Mouse (Mus musculus): ENCODE measurements around the gene Idua. TPM values are rescaled to one million over a fixed set of nuclear protein-coding genes. Genes with fewer than 3 reads are reported as not detected.

Gene Idua
- total and polyA plus RNA-seq, 3 experiments: 1.5 to 9.5 TPM; not detected in 1

GRCm38 (mm10) chr5:108668977-108669936 lies 9.1 kb downstream of the Idua start, which contains the start of gene Dgkq (continued):
- TF ChIP-seq JUND (IDR thresholded peaks at IDR 0.05; ENCODE audit: low read depth, low read length) (no peak), NELFE (IDR thresholded peaks at IDR 0.05; ENCODE audit: low read depth, low read length) (peak; percentile 61), POLR2AphosphoS5 (IDR thresholded peaks at IDR 0.05; ENCODE audit: borderline replicate concordance, low read depth, low read length) (peak; percentile 43; the same call in 1 of the 2 replicates), ZNF384 (IDR thresholded peaks at IDR 0.05; ENCODE audit: low read depth, low read length) (no peak), ZKSCAN1 (IDR thresholded peaks at IDR 0.05; ENCODE audit: low read depth, low read length) (peak; percentile 13; the same call in 1 of the 2 replicates), POLR2A (IDR thresholded peaks at IDR 0.05; ENCODE audit: control insufficient read depth in 1 of 2, insufficient read depth in 1 of 2, low read depth in 1 of 2, low read length in 2 of 2, poor library complexity in 1 of 2) (peak; percentile 77), MYC (IDR thresholded peaks at IDR 0.05; ENCODE audit: low read depth, low read length) (no peak), E2F4 (IDR thresholded peaks at IDR 0.05; ENCODE audit: borderline replicate concordance, low read depth, low read length) (no peak), TBP (IDR thresholded peaks at IDR 0.05; ENCODE audit: low read depth, low read length) (peak; percentile 49; the same call in 1 of the 2 replicates), ZMIZ1 (IDR thresholded peaks at IDR 0.05; ENCODE audit: low read depth, low read length) (peak; percentile 81), CHD2 (IDR thresholded peaks at IDR 0.05; ENCODE audit: low read length) (peak; percentile 6; the same call in 1 of the 2 replicates), MAFK (IDR thresholded peaks at IDR 0.05; ENCODE audit: borderline replicate concordance, low read depth, low read length) (no peak), GABPA (IDR thresholded peaks at IDR 0.05; ENCODE audit: low read depth, low read length) (no peak), ELF1 (IDR thresholded peaks at IDR 0.05; ENCODE audit: low read depth, low read length) (peak; percentile 59), MEF2A (IDR thresholded peaks at IDR 0.05; ENCODE audit: extremely low read depth, insufficient replicate concordance, low read depth, low read length, poor library complexity, severe bottlenecking) (no peak), CHD1 (IDR thresholded peaks at IDR 0.05; ENCODE audit: low read depth, low read length) (no peak), ZC3H11A (IDR thresholded peaks at IDR 0.05; ENCODE audit: low read depth, low read length) (no peak), MYB (IDR thresholded peaks at IDR 0.05; ENCODE audit: low read depth, low read length) (no peak), RAD21 (IDR thresholded peaks at IDR 0.05; ENCODE audit: low read depth, low read length) (peak; percentile 76), TAL1 (IDR thresholded peaks at IDR 0.05; ENCODE audit: low read length) (no peak), BHLHE40 (IDR thresholded peaks at IDR 0.05; ENCODE audit: borderline replicate concordance, low read depth, low read length) (peak; percentile 94), TCF12 (IDR thresholded peaks at IDR 0.05; ENCODE audit: low read depth, low read length) (0 out of 2 replicates have a peak, but pooled peaks have one; percentile 43)

GRCm38 (mm10) chr5:108669986-108670385 lies 9.9 kb downstream of the Idua start:
- Histone ChIP-seq H3K79me2 (ENCODE audit: control insufficient read depth, insufficient read depth, low read length, poor library complexity) (peaks cover 26% of the 10 kb centered on the region), H3K9me3 (replicated peaks; ENCODE audit: insufficient read depth, low read length) (no peaks in the 10 kb centered on the region), H3K4me1 (ENCODE audit: control insufficient read depth in 1 of 2, insufficient read depth in 2 of 2, low read length in 2 of 2) (peaks cover 15 to 37% of the 10 kb centered on the region in 2 experiments), H3K36me3 (ENCODE audit: control insufficient read depth in 1 of 2, insufficient read depth in 2 of 2, low read length in 2 of 2) (peaks cover 2 to 25% of the 10 kb centered on the region in 2 experiments; a peak in 3 of 4 replicates), H3K27ac (ENCODE audit: control insufficient read depth, low read depth, low read length) (peak overlapping the region; percentile 95), H3K27me3 (ENCODE audit: control insufficient read depth in 1 of 2, insufficient read depth in 2 of 2, low read length in 2 of 2) (no peaks in the 10 kb centered on the region), H3K4me3 (ENCODE audit: control insufficient read depth in 1 of 2, insufficient read depth in 1 of 2, low read depth in 2 of 2, low read length in 2 of 2) (peak overlapping the region; percentile 60 to 79), H3K9ac (ENCODE audit: control insufficient read depth, low read depth, low read length, poor library complexity, severe bottlenecking) (peak overlapping the region; percentile 88)
- DNase-seq (ENCODE audit: low read depth, low spot score): no peak
- TF ChIP-seq MYB (IDR thresholded peaks at IDR 0.05; ENCODE audit: low read depth, low read length) (no peak), BHLHE40 (IDR thresholded peaks at IDR 0.05; ENCODE audit: borderline replicate concordance, low read depth, low read length) (no peak), SMC3 (IDR thresholded peaks at IDR 0.05; ENCODE audit: low read depth, low read length) (peak; percentile 16; the same call in 1 of the 2 replicates), MAFK (IDR thresholded peaks at IDR 0.05; ENCODE audit: borderline replicate concordance, low read depth, low read length) (no peak), KAT2A (conservative IDR thresholded peaks at IDR 0.05; ENCODE audit: low read depth, low read length) (no peak), POLR2AphosphoS2 (IDR thresholded peaks at IDR 0.05; ENCODE audit: low read length) (peak; percentile 89), TBP (IDR thresholded peaks at IDR 0.05; ENCODE audit: low read depth, low read length) (no peak), HCFC1 (IDR thresholded peaks at IDR 0.05; ENCODE audit: low read depth, low read length) (no peak), ZC3H11A (IDR thresholded peaks at IDR 0.05; ENCODE audit: low read depth, low read length) (no peak), JUND (IDR thresholded peaks at IDR 0.05; ENCODE audit: low read depth, low read length) (no peak), ETS1 (IDR thresholded peaks at IDR 0.05; ENCODE audit: low read depth, low read length) (no peak), GATA1 (IDR thresholded peaks at IDR 0.05; ENCODE audit: low read depth, low read length) (no peak), CTCF (IDR thresholded peaks at IDR 0.05 in 2 of 3, conservative IDR thresholded peaks at IDR 0.05 in 1 of 3; ENCODE audit: control insufficient read depth in 1 of 3, insufficient read depth in 1 of 3, low read depth in 2 of 3, low read length in 3 of 3, poor library complexity in 1 of 3, severe bottlenecking in 1 of 3) (no peak), EP300 (IDR thresholded peaks at IDR 0.05; ENCODE audit: low read depth in 1 of 2, low read length in 2 of 2) (no peak), MAZ (IDR thresholded peaks at IDR 0.05; ENCODE audit: low read depth, low read length) (peak; percentile 35; the same call in 1 of the 2 replicates), NRF1 (IDR thresholded peaks at IDR 0.05; ENCODE audit: insufficient read depth, low read depth, low read length, poor library complexity, severe bottlenecking) (no peak), GABPA (IDR thresholded peaks at IDR 0.05; ENCODE audit: low read depth, low read length) (no peak)

Data from MEL (cell line).